Mouse (Mus musculus): ENCODE measurements around the gene Wnt8b.

The Wnt8b gene

DNA sequence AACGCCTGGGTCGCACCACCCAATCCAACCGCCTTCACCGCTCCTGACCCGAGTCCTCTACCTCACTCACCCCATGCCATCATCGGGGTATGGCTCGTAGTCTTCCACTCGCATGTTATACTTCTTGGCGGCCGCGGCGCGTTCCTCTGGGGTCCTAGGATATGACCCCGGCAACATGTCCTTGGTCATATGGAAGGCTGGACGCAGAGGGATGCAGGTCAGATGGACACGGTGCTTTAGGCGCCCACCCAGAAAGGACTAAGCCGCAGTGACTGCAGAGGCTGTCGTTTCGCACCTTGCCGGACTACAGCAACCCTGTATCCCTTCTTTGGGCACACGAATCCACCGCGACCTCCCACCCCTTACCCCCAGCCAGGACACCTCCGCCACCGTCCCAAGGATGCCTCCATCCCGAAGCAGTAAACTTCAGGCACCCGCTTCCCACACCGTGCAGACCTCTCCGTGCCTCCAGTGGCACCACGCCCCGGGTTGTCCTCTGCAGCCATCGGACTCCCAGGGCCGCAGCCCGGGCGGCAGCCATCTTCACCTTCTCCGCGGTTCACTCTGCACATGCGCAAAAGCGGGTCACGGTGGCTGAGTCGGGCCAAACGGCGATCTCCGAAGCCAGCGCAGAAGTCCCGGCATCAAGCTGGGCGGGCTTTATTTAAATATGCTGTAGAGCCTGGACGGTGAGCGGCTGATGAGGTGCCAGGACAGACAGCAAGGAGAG, 61.8 kb downstream of the Wnt8b start, which contains the start of gene Ndufb8:
Gene Ndufb8, minus strand, starts transcription at position 580 of the 730 bp plus-strand sequence.
- DNase-seq (ENCODE audit: low spot score in 2 of 2) = peak; percentile 87 to 93

DNA sequence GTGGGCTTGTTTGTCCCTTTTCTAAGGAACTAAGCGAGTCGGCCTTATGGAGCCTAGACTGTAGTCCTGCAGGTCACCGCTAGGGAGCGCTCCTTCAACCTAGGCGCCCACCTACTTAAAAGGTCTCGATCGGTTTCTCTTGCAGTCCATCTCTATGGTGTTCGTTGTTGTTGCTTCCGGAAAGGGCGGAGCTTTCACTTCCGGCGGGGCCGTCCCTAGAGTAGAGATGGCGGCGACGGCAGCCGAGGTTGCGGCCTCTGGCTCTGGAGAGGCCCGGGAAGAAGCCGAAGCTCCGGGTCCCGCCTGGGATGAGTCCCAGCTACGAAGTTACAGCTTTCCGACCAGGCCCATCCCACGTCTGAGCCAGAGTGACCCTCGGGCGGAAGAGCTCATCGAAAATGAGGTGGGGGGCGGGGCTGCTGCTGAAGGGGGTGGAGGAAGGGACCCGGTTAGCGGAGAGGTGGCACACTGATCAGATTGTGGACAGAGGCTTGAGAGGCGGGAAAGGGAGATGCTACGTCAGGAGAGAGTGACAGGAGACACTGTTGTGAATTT, 69.5 kb downstream of the Wnt8b start, which contains the start of gene Hif1an:
Gene Hif1an, plus strand, starts transcription at position 199 of the 555 bp plus-strand sequence.
- DNase-seq (ENCODE audit: low spot score in 2 of 2) = peak; percentile 88 to 91

All from frontal cortex, postnatal 10 days (tissue).